Mouse (Mus musculus): Measurements from ENCODE around the gene Bcl2.

DNA sequence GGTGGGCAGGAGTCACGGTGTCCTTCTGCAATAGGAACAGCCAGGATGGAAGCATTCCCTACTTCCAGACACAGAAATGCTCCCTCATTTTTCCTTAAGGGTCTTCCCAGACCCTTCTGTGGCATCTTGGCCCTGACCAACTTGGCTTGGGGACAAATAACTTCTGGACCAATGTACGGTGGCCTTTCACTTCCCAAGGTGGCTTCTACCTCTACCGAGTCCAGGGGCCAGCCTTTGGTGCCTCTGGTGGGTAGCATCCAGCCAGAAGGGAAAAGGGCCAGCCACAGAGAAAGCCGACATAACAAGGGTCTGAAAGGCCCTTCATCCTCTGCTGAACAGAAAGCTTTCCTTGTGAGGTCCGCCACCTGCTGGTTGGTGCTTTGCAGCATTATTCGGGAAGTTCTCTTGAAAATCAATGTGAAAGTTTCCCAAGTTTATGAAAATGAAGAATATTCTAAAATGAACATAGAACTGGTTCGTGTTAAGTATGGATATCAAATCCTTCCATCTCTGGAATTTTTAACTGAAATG lies 3.1 kb upstream of the Bcl2 start:
- peak; percentile 71; the same call in 1 of the 2 replicates for TF ChIP-seq EP300 (IDR thresholded peaks at IDR 0.05; ENCODE audit: insufficient read depth, low read depth, low read length)
- peak; percentile 90 for TF ChIP-seq CTCF (IDR thresholded peaks at IDR 0.05)
- no peak for TF ChIP-seq POLR2A (IDR thresholded peaks at IDR 0.05; ENCODE audit: insufficient read depth, low read depth, low read length)

Data from heart, adult 2 months (tissue).